Mouse (Mus musculus) 3134 (cell line): ENCODE data around the gene Jph4.

ENCODE experiments used
- DNase-seq: peaks from one replicate; pipeline ENCODE4 v3.0.0-alpha.2; 2011; ENCODE audit warnings: low spot score; ENCODE audit not compliant: insufficient read length; ENCODE audit errors: extremely low read depth

Jph4 gene

GRCm38 (mm10) chr14:55071756-55072155 is 45.0 kb downstream of the Jph4 start:
- no peak for DNase-seq

DNA sequence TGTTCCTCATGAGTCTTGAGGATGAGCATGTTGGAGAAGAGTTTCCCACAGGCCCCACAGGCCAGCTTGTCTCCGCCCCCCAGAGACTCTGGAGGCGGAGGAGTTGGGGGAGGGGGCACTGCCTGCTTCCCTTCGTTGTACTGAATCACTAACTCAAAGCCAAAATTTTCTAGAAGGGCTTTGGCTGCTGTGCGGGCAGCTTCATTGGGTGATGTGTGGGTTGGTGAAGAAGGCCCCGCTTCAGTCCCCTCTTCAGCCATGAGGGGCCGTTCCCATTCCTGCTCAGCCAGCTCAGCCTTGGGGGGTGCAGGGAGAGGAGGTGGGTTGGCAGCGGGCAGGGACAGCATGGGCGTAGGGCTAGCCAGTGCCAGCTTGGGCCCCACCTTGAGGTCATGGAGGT is 50.7 kb downstream of the Jph4 start:
- no peak for DNase-seq

DNA sequence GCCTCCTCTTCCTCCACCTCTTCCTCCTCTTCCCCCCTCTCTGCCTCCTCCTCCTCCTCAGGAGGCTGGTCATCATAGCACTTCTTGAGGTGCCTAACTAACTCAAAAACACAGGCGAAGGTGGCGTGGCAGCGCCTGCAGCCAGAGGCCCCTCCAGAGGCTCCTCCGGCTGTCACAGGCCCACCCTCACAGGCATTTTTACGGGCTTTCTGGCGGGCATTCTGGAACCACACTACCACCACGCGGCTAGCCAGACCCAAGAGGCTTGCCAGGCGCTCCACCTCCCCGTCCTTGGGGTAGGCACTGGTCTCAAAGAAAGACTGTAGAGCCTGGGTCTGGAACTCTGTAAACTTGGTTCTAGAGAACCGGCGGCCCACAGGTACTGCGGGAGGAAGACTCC is 51.3 kb downstream of the Jph4 start:
- no peak for DNase-seq

DNA sequence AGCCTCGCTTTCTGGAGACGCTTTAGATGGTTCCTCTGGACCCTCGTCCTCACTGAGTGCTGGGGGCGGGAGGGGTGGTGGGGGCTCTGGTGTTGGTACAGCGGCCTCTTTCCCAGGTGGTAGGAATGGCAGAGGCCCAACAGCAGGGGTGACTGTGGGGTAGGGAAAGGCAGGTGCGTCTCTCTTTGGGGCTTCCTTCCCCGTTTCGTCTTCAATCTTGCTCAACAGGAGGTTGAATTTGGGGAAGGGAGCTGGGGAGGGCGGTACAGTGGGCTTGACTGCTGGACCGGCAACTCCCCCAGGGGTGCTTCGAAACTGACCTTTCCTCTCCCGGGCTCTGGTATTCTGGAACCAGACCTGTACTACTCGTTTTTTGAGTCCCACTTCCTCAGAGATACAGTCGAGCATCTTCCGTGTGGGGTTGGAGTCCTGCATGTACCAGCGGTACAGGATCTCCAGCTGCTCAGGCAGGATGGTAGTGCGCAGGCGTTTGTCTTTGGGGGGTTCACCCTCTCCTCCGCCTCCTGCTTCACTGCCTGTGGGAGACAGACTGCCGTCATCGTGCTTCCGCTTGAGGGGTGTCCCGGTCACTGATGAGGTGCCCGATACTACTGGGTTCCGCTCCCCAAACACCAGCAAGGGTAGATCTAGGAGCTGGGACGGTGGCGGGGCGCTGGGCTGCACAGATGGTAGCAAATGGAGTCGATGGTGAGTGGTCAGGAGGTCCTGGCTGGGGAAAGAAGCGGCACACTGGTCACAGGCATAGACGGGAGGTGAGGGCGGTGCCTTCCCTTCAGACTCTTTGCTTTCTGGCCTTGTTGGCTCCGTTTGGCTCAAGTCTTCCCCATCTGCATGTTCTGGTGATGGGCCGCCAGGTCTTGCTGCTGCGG is 52.0 kb downstream of the Jph4 start:
- DNase-seq: no peak

DNA sequence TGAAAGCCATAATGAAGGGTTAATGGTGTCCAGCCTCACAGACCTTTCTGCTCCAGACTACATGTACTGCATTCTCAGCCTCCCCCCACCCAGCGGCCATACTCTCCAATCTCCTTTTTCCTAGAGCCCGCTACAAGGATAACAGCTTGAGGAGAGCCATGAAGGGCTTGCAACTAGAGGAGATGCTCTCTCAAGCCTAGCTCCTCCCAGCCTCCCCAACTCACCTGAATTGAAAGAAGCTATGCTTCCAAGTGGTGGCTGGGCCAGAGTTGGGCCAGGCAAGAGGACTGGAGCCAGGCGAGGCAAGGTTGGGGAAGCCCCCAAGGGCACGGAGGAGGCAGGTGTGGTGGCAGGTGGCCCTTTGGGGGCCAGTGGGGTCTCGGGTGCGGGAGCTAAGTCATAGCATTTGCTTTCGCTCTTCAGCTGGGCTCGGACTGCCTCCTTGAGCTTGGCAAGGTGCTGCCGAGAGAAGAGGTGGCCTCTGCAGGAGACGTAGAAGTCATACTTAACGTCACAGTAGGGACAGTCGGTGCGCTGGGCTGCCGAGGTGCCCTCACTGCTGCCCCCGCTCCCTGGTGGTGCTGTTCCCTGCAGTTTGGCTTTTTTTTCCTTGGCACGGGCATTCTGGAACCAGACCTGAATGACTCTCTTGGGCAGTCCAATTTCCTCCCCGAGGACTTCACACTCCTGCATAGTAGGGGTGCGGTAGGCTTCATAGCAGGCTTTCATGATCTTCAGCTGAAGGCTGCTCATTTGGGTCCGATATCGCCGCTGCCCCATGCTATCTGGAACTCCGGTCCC is 53.0 kb downstream of the Jph4 start:
- no peak for DNase-seq

DNA sequence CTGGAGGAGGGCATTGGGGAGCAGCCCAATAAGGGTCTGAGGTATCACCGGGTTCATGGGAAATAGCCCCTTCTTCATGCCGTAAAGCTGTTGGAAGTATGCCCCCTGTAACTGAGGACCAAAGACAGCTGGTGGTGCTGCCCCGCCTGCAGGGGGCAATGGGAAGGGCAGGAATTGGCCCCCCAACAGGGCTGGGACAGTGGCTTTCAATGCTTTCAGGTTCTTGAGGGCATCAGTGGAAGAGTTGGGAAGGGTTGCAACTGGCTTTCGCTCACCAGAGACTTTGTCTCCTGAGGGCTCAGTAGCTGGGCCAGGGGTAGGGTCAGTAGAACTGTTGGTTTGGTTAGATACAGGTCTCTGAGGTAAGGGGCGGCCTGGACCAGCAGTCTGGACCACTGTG is 53.6 kb downstream of the Jph4 start:
- DNase-seq: no peak

DNA sequence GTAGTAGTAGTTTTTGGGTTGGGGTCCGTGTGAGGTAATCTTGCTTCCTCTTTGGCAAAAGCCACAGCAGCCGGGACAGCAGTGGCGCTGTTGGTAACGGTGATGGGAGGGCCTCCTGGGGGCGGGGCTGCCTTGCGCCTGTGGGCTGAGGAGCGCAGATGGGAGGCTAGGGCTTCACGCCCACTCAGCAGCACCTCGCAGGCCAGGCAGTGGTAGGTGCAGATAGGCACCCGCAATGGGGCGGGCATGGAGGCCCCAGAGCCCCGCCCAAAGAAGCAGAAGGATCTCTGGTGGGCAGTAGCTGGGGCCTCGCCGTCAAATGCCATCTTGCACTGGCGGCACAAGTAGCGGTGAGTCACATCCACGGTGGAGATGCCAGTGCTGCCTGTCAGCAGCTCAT is 54.1 kb downstream of the Jph4 start:
- DNase-seq: no peak

- DNase-seq: no peak
Observed at GRCm38 (mm10) chr14:55061845-55062244, 54.9 kb downstream of the Jph4 start.

GRCm38 (mm10) chr14:55059931-55060330 is 56.8 kb downstream of the Jph4 start:
- no peak for DNase-seq

DNA sequence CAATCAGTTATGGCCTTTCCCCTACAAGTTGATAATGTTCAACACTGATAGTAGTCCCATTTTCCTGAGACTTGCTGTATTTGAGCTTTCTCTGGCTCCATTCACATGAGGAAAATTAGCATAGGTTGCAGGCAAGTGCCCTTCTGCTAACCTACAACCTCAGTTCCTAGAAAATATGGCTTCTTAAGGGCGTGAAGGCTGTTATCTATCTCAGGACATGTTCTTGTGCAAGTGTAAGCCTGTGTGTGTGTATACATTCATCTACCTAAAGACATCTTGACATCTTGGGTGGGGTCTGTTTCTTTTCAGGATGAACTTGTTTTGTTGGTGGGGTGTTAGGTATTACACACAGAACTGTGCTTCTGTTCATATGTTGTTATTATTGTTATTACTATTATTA is 57.7 kb downstream of the Jph4 start:
- no peak for DNase-seq
